Mouse (Mus musculus) frontal cortex, postnatal 36 days (tissue): ENCODE measurements at regions not wholly inside any gene's neighbourhood (a gene's known extent, or its start where the extent isn't known, plus 50 kb on each side); places are given as distances from the start of the nearest gene placed in this dataset.
A peak's percentile ranks its signal among the peaks of the same experiment; 100 is the strongest.

Experiments used
- DNase-seq, 2 experiments: peaks; one replicate each; pipeline ENCODE4 v3.0.0; 2022; ENCODE audit warnings: low spot score in 2 of 2

- peak; percentile 43 to 74 for DNase-seq
Observed at GRCm38 (mm10) chr10:38875667-38876245, 54.2 kb upstream of the Rfpl4b start.

GRCm38 (mm10) chr10:38879271-38879670 is 57.7 kb upstream of the Rfpl4b start:
- DNase-seq = no peak

GRCm38 (mm10) chr10:38880642-38881187 is 59.1 kb upstream of the Rfpl4b start:
- DNase-seq = no peak

- no peak for DNase-seq
Observed at GRCm38 (mm10) chr10:38882154-38882553, 60.6 kb upstream of the Rfpl4b start.

- DNase-seq = no peak
Observed at GRCm38 (mm10) chr10:38883816-38884599, 62.4 kb upstream of the Rfpl4b start.

GRCm38 (mm10) chr10:38884641-38885040 is 63.1 kb upstream of the Rfpl4b start:
- no peak for DNase-seq

- no peak for DNase-seq
Observed at GRCm38 (mm10) chr10:38886441-38886840, 64.9 kb upstream of the Rfpl4b start.

GRCm38 (mm10) chr10:38887896-38888295 is 66.3 kb upstream of the Rfpl4b start:
- DNase-seq = no peak

GRCm38 (mm10) chr10:38894706-38895105 is 70.6 kb upstream of the Lama4 start:
- no peak for DNase-seq

- no peak for DNase-seq
Observed at GRCm38 (mm10) chr10:38895656-38896055, 69.7 kb upstream of the Lama4 start.

- no peak for DNase-seq
Observed at GRCm38 (mm10) chr10:38897573-38897972, 67.7 kb upstream of the Lama4 start.

- DNase-seq = no peak
Observed at GRCm38 (mm10) chr10:38906121-38906520, 59.2 kb upstream of the Lama4 start.

- DNase-seq = no peak
Observed at GRCm38 (mm10) chr10:38907835-38908234, 57.5 kb upstream of the Lama4 start.

- peak; percentile 75 to 88 for DNase-seq
Observed at GRCm38 (mm10) chr10:38908277-38908676, 57.0 kb upstream of the Lama4 start.

GRCm38 (mm10) chr10:38909152-38909732 is 56.1 kb upstream of the Lama4 start:
- DNase-seq = no peak

GRCm38 (mm10) chr10:38909843-38910242 is 55.5 kb upstream of the Lama4 start:
- peak in 1 of 2 experiments; percentile 45 for DNase-seq

GRCm38 (mm10) chr10:38913013-38913412 is 52.3 kb upstream of the Lama4 start:
- DNase-seq = no peak
